Mouse (Mus musculus) liver, embryonic 14.5 days (tissue): ENCODE measurements around the gene Pxylp1. TPM values are rescaled to one million over a fixed set of nuclear protein-coding genes. Genes with fewer than 3 reads are reported as not detected.

Experiments used
- ATAC-seq: fragments of 200-750 bp; cut with Nextera tagmentation; 2 replicates; pipeline ENCODE4 v1.8.0; 2017; ENCODE audit warnings: moderate number of reproducible peaks, mild to moderate bottlenecking, moderate library complexity; ENCODE audit not compliant: insufficient read depth
- DNase-seq, 3 experiments: peaks; one replicate each; pipeline ENCODE4 v3.0.0-alpha.2; 2012 to 2013; ENCODE audit warnings: low read depth in 3 of 3, low spot score in 3 of 3
- H3K27ac ChIP-seq: fragments of 300-500 bp; sonication (generic); 2 replicates; pipeline ENCODE4 v1.5.1; 2014; ENCODE audit warnings: moderate library complexity, mild to moderate bottlenecking, control low read depth, inconsistent platforms
- H3K27me3 ChIP-seq: fragments of 300-500 bp; sonication (generic); 2 replicates; pipeline ENCODE4 v1.6.1; 2014; ENCODE audit warnings: mild to moderate bottlenecking, low read length, moderate library complexity; ENCODE audit not compliant: control insufficient read depth, insufficient read depth
- H3K36me3 ChIP-seq: fragments of 300-500 bp; sonication (generic); replicated peaks from 2 replicates; pipeline ENCODE4 v1.6.1; 2014; ENCODE audit warnings: low read depth; ENCODE audit not compliant: control insufficient read depth, insufficient read depth
- H3K4me1 ChIP-seq, 2 experiments: fragments of 200-500 bp in 1 of 2; fragments of 300-500 bp in 1 of 2; sonication (generic) in 1 of 2; replicated peaks; 2 replicates each; pipeline ENCODE4 v1.6.1; 2012 to 2014; ENCODE audit warnings: antibody characterized with exemption in 1 of 2, inconsistent platforms in 1 of 2, low read length in 1 of 2; ENCODE audit not compliant: control insufficient read depth in 2 of 2, insufficient read depth in 2 of 2
- H3K4me2 ChIP-seq: fragments of 300-500 bp; sonication (generic); 2 replicates; pipeline ENCODE4 v1.6.1; 2014; ENCODE audit warnings: low read depth, mild to moderate bottlenecking, control low read depth, moderate library complexity
- H3K4me3 ChIP-seq, 2 experiments: fragments of 200-500 bp in 1 of 2; fragments of 300-500 bp in 1 of 2; sonication (generic) in 1 of 2; 2 replicates each; pipeline ENCODE4 v1.5.1; 2012 to 2014; ENCODE audit warnings: low read depth in 2 of 2, low read length in 2 of 2, mild to moderate bottlenecking in 2 of 2, control low read depth in 1 of 2, inconsistent platforms in 1 of 2, moderate library complexity in 1 of 2; ENCODE audit not compliant: insufficient read depth in 1 of 2
- H3K9ac ChIP-seq: fragments of 300-500 bp; sonication (generic); replicated peaks from 2 replicates; pipeline ENCODE4 v1.6.1; 2014; ENCODE audit warnings: mild to moderate bottlenecking, control low read depth, moderate library complexity
- H3K9me3 ChIP-seq: fragments of 300-500 bp; sonication (generic); 2 replicates; pipeline ENCODE4 v1.6.1; 2016; ENCODE audit warnings: low read length, mixed read lengths; ENCODE audit not compliant: control insufficient read depth
- CTCF ChIP-seq: IDR thresholded peaks from 2 replicates; pipeline ENCODE4 v1.5.1; 2016; ENCODE audit warnings: antibody characterized with exemption, low read depth, control low read depth
- EP300 ChIP-seq: IDR thresholded peaks from 2 replicates; pipeline ENCODE4 v1.6.1; 2016; ENCODE audit warnings: antibody characterized with exemption, low read depth
- WGBS: fragments of 180-500 bp; shearing (Covaris S2); extraction: QIAGEN DNeasy Blood & Tissue Kit; methylation state at CpG from one replicate; pipeline ENCODE4 v1.1.7; 2014; ENCODE audit not compliant: insufficient replicate concordance; 5-methylcytosine and 5-hydroxymethylcytosine counted together
- polyA plus RNA-seq, 2 experiments: library from polyadenylated mRNA; depleted of rRNA in 1 of 2; stranded (reverse) in 1 of 2; unstranded in 1 of 2; fragments of >200 nt; fragmentation: Nextera tagmentation in 1 of 2; extraction: Ambion mirVana in 1 of 2; gene quantifications; 2 replicates each; pipeline versions ENCODE4 v1.2.1 to v1.2.3; 2012 to 2014

Pxylp1 gene
- polyA plus RNA-seq, 2 experiments = 1.3 to 3.5 TPM

GRCm38 (mm10) chr9:96851036-96851435, 41.4 kb downstream of the Pxylp1 start:
- DNase-seq = no peak
- H3K36me3 ChIP-seq = no peaks in the 10 kb centered on the region
- no peak for ATAC-seq
- TF ChIP-seq CTCF (no peak), EP300 (no peak)
- 69% methylated on average over 7 of the region's 7 CpGs for WGBS
- H3K4me3 ChIP-seq = no peak overlapping the region
- H3K27ac ChIP-seq = no peak overlapping the region
- no peak overlapping the region for H3K4me2 ChIP-seq
- H3K27me3 ChIP-seq = no peaks in the 10 kb centered on the region
- H3K9me3 ChIP-seq = no peaks in the 10 kb centered on the region
- no peak overlapping the region for H3K9ac ChIP-seq
- no peaks in the 10 kb centered on the region for H3K4me1 ChIP-seq

- H3K4me1 ChIP-seq = no peaks in the 10 kb centered on the region
- DNase-seq = no peak
- H3K9me3 ChIP-seq = no peaks in the 10 kb centered on the region
- no peak for ATAC-seq
- no peak overlapping the region for H3K4me2 ChIP-seq
- H3K27me3 ChIP-seq = no peaks in the 10 kb centered on the region
- WGBS = 56% methylated on average over 5 of the region's 5 CpGs
- no peak overlapping the region for H3K9ac ChIP-seq
- TF ChIP-seq CTCF (no peak), EP300 (no peak)
- no peak overlapping the region for H3K4me3 ChIP-seq
- H3K27ac ChIP-seq = no peak overlapping the region
- no peaks in the 10 kb centered on the region for H3K36me3 ChIP-seq
Observed at GRCm38 (mm10) chr9:96849012-96849411, 43.5 kb downstream of the Pxylp1 start.

- Histone ChIP-seq H3K36me3 (no peaks in the 10 kb centered on the region), H3K4me1 (no peaks in the 10 kb centered on the region), H3K4me2 (no peak overlapping the region), H3K4me3 (no peak overlapping the region), H3K9me3 (no peaks in the 10 kb centered on the region), H3K27me3 (no peaks in the 10 kb centered on the region), H3K27ac (no peak overlapping the region), H3K9ac (no peak overlapping the region)
- no peak for TF ChIP-seq EP300
- DNase-seq (no peak), ATAC-seq (no peak)
- whole genome bisulfite sequencing = 68% methylated on average over 8 of the region's 8 CpGs
Observed at GRCm38 (mm10) chr9:96846361-96846760, 46.1 kb downstream of the Pxylp1 start.

- Histone ChIP-seq H3K4me2 (no peak overlapping the region), H3K4me1 (no peaks in the 10 kb centered on the region), H3K36me3 (no peaks in the 10 kb centered on the region), H3K4me3 (no peak overlapping the region), H3K9ac (no peak overlapping the region), H3K27ac (no peak overlapping the region), H3K9me3 (no peaks in the 10 kb centered on the region), H3K27me3 (no peaks in the 10 kb centered on the region)
- ATAC-seq (no peak), DNase-seq (no peak)
- WGBS = 58% methylated on average over 3 of the region's 3 CpGs
- TF ChIP-seq EP300 (no peak), CTCF (no peak)
Observed at GRCm38 (mm10) chr9:96844798-96845209, 47.7 kb downstream of the Pxylp1 start.

GRCm38 (mm10) chr9:96839376-96839775, 53.1 kb downstream of the Pxylp1 start:
- no peaks in the 10 kb centered on the region for H3K4me1 ChIP-seq
- no peak overlapping the region for H3K9ac ChIP-seq
- TF ChIP-seq CTCF (no peak), EP300 (no peak)
- WGBS = 68% methylated on average over 5 of the region's 5 CpGs
- no peak overlapping the region for H3K27ac ChIP-seq
- no peaks in the 10 kb centered on the region for H3K9me3 ChIP-seq
- DNase-seq = no peak
- no peak for ATAC-seq
- H3K36me3 ChIP-seq = no peaks in the 10 kb centered on the region
- H3K4me2 ChIP-seq = no peak overlapping the region
- H3K27me3 ChIP-seq = no peaks in the 10 kb centered on the region
- no peak overlapping the region for H3K4me3 ChIP-seq

- Histone ChIP-seq H3K4me1 (no peaks in the 10 kb centered on the region), H3K27me3 (no peaks in the 10 kb centered on the region), H3K4me2 (no peak overlapping the region), H3K27ac (no peak overlapping the region), H3K9ac (no peak overlapping the region), H3K4me3 (no peak overlapping the region), H3K9me3 (no peaks in the 10 kb centered on the region), H3K36me3 (no peaks in the 10 kb centered on the region)
- no peak for ATAC-seq
- WGBS = 30% methylated on average over 10 of the region's 10 CpGs
- TF ChIP-seq CTCF = peak; percentile 61
- no peak for TF ChIP-seq EP300
- DNase-seq = no peak
Observed at GRCm38 (mm10) chr9:96838864-96839263, 53.6 kb downstream of the Pxylp1 start.
